Mouse (Mus musculus): Measurements from ENCODE around the gene Tmppe. TPM values are rescaled to one million over a fixed set of nuclear protein-coding genes. Genes with fewer than 3 reads are reported as not detected.

Tmppe gene
- polyA plus RNA-seq, 1 experiment, result 4.1 TPM

- TF ChIP-seq POLR2A (IDR thresholded peaks at IDR 0.05; ENCODE audit: low read depth, low read length), result no peak
- TF ChIP-seq CTCF (IDR thresholded peaks at IDR 0.05; ENCODE audit: borderline replicate concordance, insufficient read depth, low read length), result no peak
- H3K4me1 ChIP-seq (ENCODE audit: control insufficient read depth, insufficient read depth, low read length), result no peaks in the 10 kb centered on the region
- no peak overlapping the region for H3K4me3 ChIP-seq (ENCODE audit: insufficient read depth, low read length)
- H3K27ac ChIP-seq (ENCODE audit: insufficient read depth, low read length), result no peak overlapping the region
These were observed 6.2 kb upstream of the Tmppe start for GRCm38 (mm10) chr9:114394677-114395076.

DNA sequence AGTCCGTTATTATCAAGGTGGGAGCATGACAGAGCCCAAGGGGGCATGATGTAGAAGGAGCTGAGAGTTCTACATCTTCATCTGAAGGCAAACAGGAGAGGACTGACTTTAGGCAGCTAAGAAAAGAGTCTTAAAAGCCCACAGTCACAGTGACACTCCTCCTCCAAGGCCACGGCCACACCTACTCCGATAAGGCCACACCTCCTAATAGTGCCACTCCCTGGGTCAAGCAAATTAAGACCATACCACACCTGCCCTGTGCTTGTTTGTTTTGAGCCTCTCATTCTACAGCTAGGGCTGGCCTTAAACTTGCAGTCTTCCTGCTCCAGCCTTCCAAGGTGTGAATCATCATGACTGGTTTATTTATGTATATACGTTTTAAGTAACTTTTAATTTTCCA is 5.6 kb upstream of the Tmppe start:
- no peaks in the 10 kb centered on the region for H3K4me1 ChIP-seq (ENCODE audit: control insufficient read depth, insufficient read depth, low read length)

GRCm38 (mm10) chr9:114399680-114400079 is 1.2 kb upstream of the Tmppe start:
- TF ChIP-seq CTCF (IDR thresholded peaks at IDR 0.05; ENCODE audit: borderline replicate concordance, insufficient read depth, low read length), result no peak
- no peak for TF ChIP-seq POLR2A (IDR thresholded peaks at IDR 0.05; ENCODE audit: low read depth, low read length)
- no peaks in the 10 kb centered on the region for H3K4me1 ChIP-seq (ENCODE audit: control insufficient read depth, insufficient read depth, low read length)
- H3K4me3 ChIP-seq (ENCODE audit: insufficient read depth, low read length), result no peak overlapping the region
- no peak overlapping the region for H3K27ac ChIP-seq (ENCODE audit: insufficient read depth, low read length)

More for the DNA sequence above, 5.6 kb upstream of the Tmppe start:
- no peak overlapping the region for H3K27ac ChIP-seq (ENCODE audit: insufficient read depth, low read length)
- TF ChIP-seq POLR2A (IDR thresholded peaks at IDR 0.05; ENCODE audit: low read depth, low read length), result no peak
- no peak for TF ChIP-seq CTCF (IDR thresholded peaks at IDR 0.05; ENCODE audit: borderline replicate concordance, insufficient read depth, low read length)
- no peak overlapping the region for H3K4me3 ChIP-seq (ENCODE audit: insufficient read depth, low read length)

DNA sequence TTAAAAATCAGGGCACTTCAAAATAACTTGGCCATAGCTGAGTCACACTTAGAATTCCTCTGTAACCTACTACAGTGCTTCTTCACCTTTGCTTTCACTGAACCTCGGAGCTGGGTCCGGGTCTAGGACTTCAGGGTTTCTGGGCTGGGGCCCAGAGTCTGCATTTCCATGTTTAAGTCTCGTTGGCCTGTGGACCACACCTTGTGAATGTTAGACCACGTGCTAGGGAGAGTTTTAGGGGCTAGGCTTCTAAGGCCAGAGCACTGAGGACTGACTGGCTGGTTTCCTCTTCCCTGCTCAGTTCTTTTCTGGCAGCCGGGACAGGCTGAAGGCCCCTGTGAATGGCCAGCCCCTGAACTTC is 337 bp upstream of the Tmppe start:
- H3K27ac ChIP-seq (ENCODE audit: insufficient read depth, low read length), result peak overlapping the region; percentile 46
- H3K4me1 ChIP-seq (ENCODE audit: control insufficient read depth, insufficient read depth, low read length), result no peaks in the 10 kb centered on the region
- TF ChIP-seq CTCF (IDR thresholded peaks at IDR 0.05; ENCODE audit: borderline replicate concordance, insufficient read depth, low read length) (no peak), POLR2A (IDR thresholded peaks at IDR 0.05; ENCODE audit: low read depth, low read length) (no peak)
- peak overlapping the region; percentile 69; the same call in 1 of the 2 replicates for H3K4me3 ChIP-seq (ENCODE audit: insufficient read depth, low read length)

DNA sequence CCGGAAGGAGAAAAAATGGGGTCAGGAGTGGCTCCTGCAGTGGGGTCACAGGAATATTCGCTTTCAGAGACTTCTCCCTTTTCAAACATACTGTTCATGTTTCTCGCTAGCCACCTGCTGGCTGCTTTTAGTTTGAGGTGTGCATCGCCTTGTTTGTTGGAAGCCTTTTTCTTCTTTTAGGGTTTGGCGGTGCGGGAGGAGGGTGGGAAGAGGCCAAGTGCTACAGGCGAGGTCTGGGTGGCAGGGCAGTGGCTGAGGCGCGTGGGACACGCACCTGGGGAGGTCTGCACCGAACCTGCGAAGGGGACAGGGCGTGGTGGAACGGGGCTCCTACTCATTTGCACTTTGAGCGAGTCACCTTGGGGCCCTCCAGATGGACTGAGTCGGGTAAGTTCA is 778 bp downstream of the Tmppe start:
- no peaks in the 10 kb centered on the region for H3K4me1 ChIP-seq (ENCODE audit: control insufficient read depth, insufficient read depth, low read length)
- peak overlapping the region; percentile 69 for H3K4me3 ChIP-seq (ENCODE audit: insufficient read depth, low read length)
- TF ChIP-seq CTCF (IDR thresholded peaks at IDR 0.05; ENCODE audit: borderline replicate concordance, insufficient read depth, low read length) (no peak), POLR2A (IDR thresholded peaks at IDR 0.05; ENCODE audit: low read depth, low read length) (no peak)
- H3K27ac ChIP-seq (ENCODE audit: insufficient read depth, low read length), result peak overlapping the region; percentile 80

DNA sequence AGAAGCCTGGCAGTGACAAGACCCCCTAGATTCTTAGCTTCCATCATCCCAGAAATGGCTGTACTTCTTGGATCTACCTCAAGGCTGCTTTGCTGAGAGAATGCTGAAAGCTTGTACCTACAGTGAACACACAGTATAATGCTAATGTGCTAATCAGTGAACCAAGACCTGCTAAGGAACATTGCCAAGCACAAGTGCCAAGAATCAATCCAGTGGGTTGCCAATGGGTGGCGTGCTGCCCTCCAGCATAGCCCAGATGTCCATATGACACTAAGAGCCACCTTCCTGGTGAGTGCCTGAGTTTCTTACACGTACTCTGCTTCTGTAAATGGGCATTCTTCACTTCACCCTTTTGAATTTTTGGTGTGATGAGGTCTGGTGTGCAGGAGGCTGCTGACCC is 6.8 kb downstream of the Tmppe start:
- TF ChIP-seq CTCF (IDR thresholded peaks at IDR 0.05; ENCODE audit: borderline replicate concordance, insufficient read depth, low read length) (no peak), POLR2A (IDR thresholded peaks at IDR 0.05; ENCODE audit: low read depth, low read length) (no peak)

GRCm38 (mm10) chr9:114410313-114410862 is 9.5 kb downstream of the Tmppe start:
- Histone ChIP-seq H3K27ac (ENCODE audit: insufficient read depth, low read length) (no peak overlapping the region), H3K4me1 (ENCODE audit: control insufficient read depth, insufficient read depth, low read length) (no peaks in the 10 kb centered on the region), H3K4me3 (ENCODE audit: insufficient read depth, low read length) (no peak overlapping the region)
- TF ChIP-seq CTCF (IDR thresholded peaks at IDR 0.05; ENCODE audit: borderline replicate concordance, insufficient read depth, low read length) (no peak), POLR2A (IDR thresholded peaks at IDR 0.05; ENCODE audit: low read depth, low read length) (no peak)

More for the DNA sequence above, 6.8 kb downstream of the Tmppe start:
- H3K4me3 ChIP-seq (ENCODE audit: insufficient read depth, low read length), result no peak overlapping the region
- no peak overlapping the region for H3K27ac ChIP-seq (ENCODE audit: insufficient read depth, low read length)
- no peaks in the 10 kb centered on the region for H3K4me1 ChIP-seq (ENCODE audit: control insufficient read depth, insufficient read depth, low read length)

DNA sequence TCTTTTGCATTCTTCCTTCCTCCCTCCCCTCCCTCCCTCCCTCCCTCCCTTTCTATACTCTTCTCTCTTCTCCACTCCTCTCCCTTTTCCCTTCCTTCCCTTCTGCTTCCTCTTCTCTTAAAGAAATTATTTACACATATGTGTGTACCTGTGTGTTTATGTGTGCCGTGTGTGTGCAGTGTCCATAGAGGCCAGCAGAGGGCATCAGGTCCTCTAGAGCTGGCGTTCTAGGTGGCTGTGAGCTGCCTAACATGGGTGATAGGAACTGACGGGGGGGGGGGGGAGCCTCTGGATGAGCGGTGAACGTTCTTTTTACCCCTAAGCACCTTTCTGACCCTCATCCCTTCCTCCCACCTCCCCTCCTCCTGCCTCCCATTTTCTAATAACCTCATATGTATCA is 10.4 kb downstream of the Tmppe start:
- Histone ChIP-seq H3K4me3 (ENCODE audit: insufficient read depth, low read length) (no peak overlapping the region), H3K4me1 (ENCODE audit: control insufficient read depth, insufficient read depth, low read length) (no peaks in the 10 kb centered on the region), H3K27ac (ENCODE audit: insufficient read depth, low read length) (no peak overlapping the region)
- no peak for TF ChIP-seq CTCF (IDR thresholded peaks at IDR 0.05; ENCODE audit: borderline replicate concordance, insufficient read depth, low read length)
- TF ChIP-seq POLR2A (IDR thresholded peaks at IDR 0.05; ENCODE audit: low read depth, low read length), result no peak

DNA sequence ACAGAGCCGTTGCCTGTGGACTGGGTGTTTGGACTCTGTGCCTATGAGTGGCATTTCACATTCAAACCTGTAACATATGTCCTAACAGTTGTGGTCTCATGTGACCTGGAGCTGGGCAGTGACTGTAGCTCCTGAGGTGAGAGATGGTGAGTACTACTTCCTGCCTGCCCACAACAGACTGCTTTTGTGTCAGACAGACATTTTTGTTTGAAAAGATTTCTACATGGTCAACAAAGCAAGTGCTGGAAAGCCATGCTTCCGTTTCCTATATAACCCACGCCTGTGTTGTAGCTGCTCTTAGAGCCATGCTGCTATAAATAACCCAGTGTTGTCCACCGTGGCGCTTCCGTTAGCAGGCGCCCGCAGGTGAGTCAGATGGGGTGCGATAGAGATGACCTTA is 11.5 kb downstream of the Tmppe start:
- TF ChIP-seq CTCF (IDR thresholded peaks at IDR 0.05; ENCODE audit: borderline replicate concordance, insufficient read depth, low read length), result no peak
- TF ChIP-seq POLR2A (IDR thresholded peaks at IDR 0.05; ENCODE audit: low read depth, low read length), result no peak
- H3K27ac ChIP-seq (ENCODE audit: insufficient read depth, low read length), result no peak overlapping the region
- H3K4me3 ChIP-seq (ENCODE audit: insufficient read depth, low read length), result no peak overlapping the region
- H3K4me1 ChIP-seq (ENCODE audit: control insufficient read depth, insufficient read depth, low read length), result no peaks in the 10 kb centered on the region

DNA sequence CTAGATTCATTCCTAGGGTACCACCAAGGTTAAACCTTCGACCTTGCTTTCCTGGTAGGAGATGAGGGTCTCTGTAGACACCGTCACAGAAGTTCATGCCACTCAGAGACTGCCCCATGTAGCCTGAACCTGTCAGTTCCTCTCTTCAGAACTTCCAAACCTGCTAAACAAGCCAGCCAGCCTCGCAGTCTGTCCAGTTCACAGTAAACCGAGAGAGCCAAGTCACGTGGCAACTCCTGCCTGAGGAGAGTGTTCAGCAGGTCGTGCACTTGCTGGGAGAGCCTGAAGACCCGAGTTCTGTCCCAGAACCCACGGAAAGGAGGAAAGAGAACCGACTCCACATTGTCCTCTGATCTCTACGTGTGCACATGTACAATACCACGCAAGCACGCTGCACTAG is 13.0 kb downstream of the Tmppe start:
- H3K4me1 ChIP-seq (ENCODE audit: control insufficient read depth, insufficient read depth, low read length), result no peaks in the 10 kb centered on the region
- H3K4me3 ChIP-seq (ENCODE audit: insufficient read depth, low read length), result no peak overlapping the region
- no peak overlapping the region for H3K27ac ChIP-seq (ENCODE audit: insufficient read depth, low read length)
- TF ChIP-seq POLR2A (IDR thresholded peaks at IDR 0.05; ENCODE audit: low read depth, low read length), result no peak
- no peak for TF ChIP-seq CTCF (IDR thresholded peaks at IDR 0.05; ENCODE audit: borderline replicate concordance, insufficient read depth, low read length)

DNA sequence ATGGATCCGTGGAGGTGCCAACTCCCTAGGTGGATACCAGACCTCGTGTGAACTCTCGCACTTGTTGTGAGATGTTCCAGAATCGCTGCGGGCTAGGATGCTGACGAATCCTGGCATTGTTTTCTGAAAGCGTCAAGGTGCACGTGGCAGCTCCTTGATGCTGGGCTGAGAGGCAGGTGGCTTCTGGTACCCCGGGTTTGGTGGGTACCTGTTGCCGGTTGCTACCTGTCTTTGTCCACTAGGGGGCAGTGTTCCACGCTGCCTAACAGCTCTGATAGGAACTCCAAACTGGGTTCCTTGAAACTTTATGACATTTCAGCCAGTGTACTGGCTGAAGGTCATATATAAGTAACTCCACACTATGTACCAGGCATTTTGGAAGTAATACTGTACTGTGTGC is 14.8 kb downstream of the Tmppe start:
- TF ChIP-seq CTCF (IDR thresholded peaks at IDR 0.05; ENCODE audit: borderline replicate concordance, insufficient read depth, low read length) (peak; percentile 68), POLR2A (IDR thresholded peaks at IDR 0.05; ENCODE audit: low read depth, low read length) (no peak)

More for the DNA sequence above, 14.8 kb downstream of the Tmppe start:
- no peak overlapping the region for H3K27ac ChIP-seq (ENCODE audit: insufficient read depth, low read length)
- no peaks in the 10 kb centered on the region for H3K4me1 ChIP-seq (ENCODE audit: control insufficient read depth, insufficient read depth, low read length)
- no peak overlapping the region for H3K4me3 ChIP-seq (ENCODE audit: insufficient read depth, low read length)
